10 mouse cellular contexts compared by ENCODE assay signal in the genomic region with DNA sequence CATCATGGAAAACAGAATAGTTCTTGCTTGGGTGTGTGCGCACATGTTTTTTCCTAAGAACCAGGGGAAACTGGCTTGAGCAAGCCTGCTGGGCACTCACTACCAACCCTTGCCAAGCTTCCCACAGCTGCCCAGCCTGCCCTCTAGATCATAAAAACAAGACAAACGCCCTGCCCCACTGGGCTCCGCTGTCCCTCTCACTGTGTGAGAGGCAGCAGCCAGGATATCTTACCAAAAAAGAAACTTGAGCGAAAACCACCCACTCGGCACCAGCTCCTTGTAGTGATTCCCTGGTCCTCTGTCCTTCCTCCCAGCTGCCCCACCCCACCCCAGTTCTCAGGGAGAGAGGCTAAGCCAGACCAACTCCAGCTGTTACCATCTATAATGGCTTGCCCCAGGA. TPM values are rescaled to one million over a fixed set of nuclear protein-coding genes. Genes with fewer than 3 reads are reported as not detected.
DNase-seq lines count a peak whose midpoint lies in the region; ATAC-seq lines count a peak whose summit lies in the region.
"Had no signal": no experiment of that assay in that cellular context is flagged by ENCODE, and none has a peak within 500 bp of the region (broad histone marks: within the 10 kb centered on the region; RNA-seq: fewer than 3 reads in every experiment).

No protein-coding gene starts in this region.

- intact Hi-C loops in heart, postnatal 14 days (cut with DNase I), result no loop called here

- no peaks in the 10 kb centered on the region for H3K27me3 ChIP-seq in heart, embryonic 16.5 days (ENCODE audit: control insufficient read depth, insufficient read depth, low read length)

- no peak overlapping the region for H3K4me2 ChIP-seq in heart, embryonic 16.5 days (ENCODE audit: low read depth, low read length)

- WGBS in heart, embryonic 16.5 days, result 76% methylated on average over 5 of the region's 5 CpGs

- ATAC-seq in heart, embryonic 16.5 days (replicated peaks; ENCODE audit: extremely low read depth, insufficient read depth, low FRiP score), result no peak
- ATAC-seq in monocyte, adult 5-6 weeks (replicated peaks; ENCODE audit: insufficient number of reproducible peaks, low FRiP score, low TSS enrichment, poor library complexity, severe bottlenecking), result no peak
- ATAC-seq: activated CD4-positive, CD25-positive, alpha-beta regulatory T cell, adult 4 months had no signal

- peaks cover 8% of the 10 kb centered on the region for H3K36me3 ChIP-seq in heart, embryonic 16.5 days (ENCODE audit: control insufficient read depth, insufficient read depth)

- H3K9ac ChIP-seq in heart, embryonic 16.5 days (ENCODE audit: low read length), result no peak overlapping the region

- H3K4me1 ChIP-seq in heart, embryonic 16.5 days (ENCODE audit: control insufficient read depth, insufficient read depth, low read length), result peaks cover 42% of the 10 kb centered on the region

- H3K27ac ChIP-seq in heart, embryonic 16.5 days (ENCODE audit: low read length), result peak overlapping the region; percentile 87; the same call in 1 of the 2 replicates

- no peak for DNase-seq in heart, postnatal 14 days
- peak; percentile 51 for DNase-seq in right cerebral cortex, adult 18-20 months
- no peak for DNase-seq in right cerebral cortex, postnatal 14 days
- DNase-seq in kidney, adult 9 months, result peak; percentile 74
- peak; percentile 40 for DNase-seq in skeletal muscle tissue, adult 2 months (ENCODE audit: low read depth, low spot score)
- DNase-seq: cerebellum, adult 8-10 months; thymus, postnatal 14 days had no signal

- H3K9me3 ChIP-seq in heart, embryonic 16.5 days (replicated peaks; ENCODE audit: control insufficient read depth, low read length), result no peaks in the 10 kb centered on the region

- no peak overlapping the region for H3K4me3 ChIP-seq in heart, embryonic 16.5 days (ENCODE audit: low read length)

RNA-seq across cellular contexts. Expression of gene Klhl3, which starts 48.1 kb away (rescaled TPM):
- polyA plus RNA-seq in heart, embryonic 16.5 days (2015; fragmentation: Nextera tagmentation; extraction: Ambion mirVana), result 8.5 and 9.6 TPM in 2 replicates
- total RNA-seq in heart, postnatal 14 days (2021), result 1 to 10 TPM; 3.7 to 4.1 TPM
- 0.19 to 0.29 TPM in 2 of 3 replicates, not detected in the other for total RNA-seq in monocyte, adult 5-6 weeks (2017)

Comparison
In these comparisons a context has a peak if more than half of its experiments do, and no peak if none do; other contexts are left out.
1. DNase-seq: peak in right cerebral cortex, adult 18-20 months (single experiment), kidney, adult 9 months (single experiment) and skeletal muscle tissue, adult 2 months (single experiment); none in heart, postnatal 14 days (0 of 2) and right cerebral cortex, postnatal 14 days (single experiment).